Mouse (Mus musculus) kidney, adult 2 months (tissue): Measurements from ENCODE around the gene AC161166.1.

Source experiments
- CTCF ChIP-seq: fragments of 200-500 bp; conservative IDR thresholded peaks from 2 replicates; pipeline ENCODE4 v1.5.1; 2011; ENCODE audit warnings: low read depth, mild to moderate bottlenecking, control low read depth, low read length, moderate library complexity, mixed read lengths; ENCODE audit not compliant: insufficient read depth, insufficient read length
- POLR2A ChIP-seq: fragments of 200-500 bp; IDR thresholded peaks from one replicate; pipeline ENCODE4 v1.6.1; 2011; ENCODE audit warnings: low read depth, low read length, control low read depth

GRCm38 (mm10) chr7:24544506-24544905, 32.3 kb upstream of the AC161166.1 start:
- TF ChIP-seq CTCF (no peak), POLR2A (no peak)
